Mouse (Mus musculus) neutrophil, adult 5-6 weeks (primary cell): ENCODE results near the gene Gm3238. TPM values are rescaled to one million over a fixed set of nuclear protein-coding genes. Genes with fewer than 3 reads are reported as not detected.
"Not testable (repeated sequence)": the region's sequence is repeated elsewhere in the genome, so short reads cannot be mapped to it uniquely, and the experiment has no call there.

Experiments
- ATAC-seq: fragments of 151-379, 151-347 bp; 2 replicates; pipeline ENCODE4 v1.8.0; 2017; ENCODE audit warnings: mild to moderate bottlenecking, moderate TSS enrichment; ENCODE audit not compliant: insufficient number of reproducible peaks, poor library complexity, low FRiP score, severe bottlenecking; ENCODE audit errors: extremely low read depth
- total RNA-seq: library from RNA; stranded (forward); fragments of 200-1000 nt; gene quantifications from 2 replicates; pipeline ENCODE4 v1.2.3, GENCODE M21; 2017

Gene Gm3238
- total RNA-seq, 1 experiment from 2014 or later: not detected

- not testable (repeated sequence) for ATAC-seq
Measured at GRCm38 (mm10) chr10:77752312-77752711, 18.8 kb downstream of the Gm3238 start.

- not testable (repeated sequence) for ATAC-seq
Measured at GRCm38 (mm10) chr10:77751254-77751653, 19.9 kb downstream of the Gm3238 start, which contains the start of gene Gm9736. Gene Gm9736, minus strand, starts transcription at chr10:77751354.

GRCm38 (mm10) chr10:77750686-77751085 lies 20.4 kb downstream of the Gm3238 start:
- ATAC-seq: not testable (repeated sequence)

- ATAC-seq: not testable (repeated sequence)
Measured at GRCm38 (mm10) chr10:77741924-77742688, 29.0 kb downstream of the Gm3238 start, which contains the start of gene Gm18596. Gene Gm18596, minus strand, starts transcription at chr10:77742638.

DNA sequence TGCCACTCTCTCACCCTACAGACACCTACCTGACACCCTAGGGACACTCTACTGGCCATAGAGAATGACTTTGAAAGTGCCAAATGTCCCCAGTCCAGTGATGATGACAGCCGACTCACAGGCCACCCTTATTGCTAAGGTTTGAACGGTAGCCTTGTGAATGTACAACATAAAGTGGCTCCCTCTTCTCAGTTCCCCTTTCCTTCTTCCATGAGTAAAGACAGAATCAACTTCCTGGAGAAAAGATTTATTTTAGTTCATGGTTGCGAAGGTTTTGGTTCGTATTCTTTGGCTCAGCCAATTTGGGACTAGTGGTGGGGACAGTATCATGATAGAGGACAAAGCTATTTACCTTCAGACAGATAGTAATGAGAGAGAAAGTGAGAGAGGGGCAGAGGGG lies 32.2 kb downstream of the Gm3238 start:
- ATAC-seq: no peak

DNA sequence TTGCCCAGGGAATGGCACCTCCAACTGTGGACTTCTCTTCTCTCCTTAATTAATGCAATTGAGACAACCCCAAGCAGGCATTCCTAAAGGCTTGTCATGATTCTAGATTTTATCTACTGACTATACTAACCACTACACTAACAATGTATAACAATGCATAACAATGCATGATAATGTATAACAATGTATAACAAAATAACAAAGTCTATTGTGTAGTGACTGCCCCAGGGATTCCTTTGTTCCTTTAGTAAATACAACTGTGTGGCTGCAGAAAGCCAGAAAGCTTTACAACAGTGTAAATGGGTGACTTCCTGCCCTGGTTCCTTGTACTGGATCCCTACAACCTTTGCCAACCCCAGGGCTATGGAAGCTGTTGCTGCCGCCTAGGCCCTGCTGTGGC lies 35.2 kb downstream of the Gm3238 start:
- no peak for ATAC-seq

DNA sequence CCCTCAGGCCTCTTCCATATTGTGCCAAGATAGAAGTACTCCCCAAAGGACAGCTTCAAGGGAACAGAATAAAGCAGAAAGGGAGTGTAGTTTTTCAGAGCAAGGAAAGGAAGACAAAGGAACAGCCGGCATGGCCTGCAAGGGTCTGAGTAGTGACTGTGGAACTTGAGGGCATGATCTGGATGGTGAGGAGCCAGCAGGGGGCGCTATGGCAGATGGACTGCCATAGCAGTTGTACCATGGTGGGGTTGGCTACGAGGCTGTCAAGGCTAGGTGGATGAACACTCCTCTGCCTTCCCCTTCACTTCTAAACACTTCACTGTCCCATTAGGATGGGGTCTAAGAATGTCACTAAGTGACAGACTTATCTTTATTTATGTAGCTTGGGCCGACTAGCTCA lies 41.9 kb downstream of the Gm3238 start:
- no peak for ATAC-seq

DNA sequence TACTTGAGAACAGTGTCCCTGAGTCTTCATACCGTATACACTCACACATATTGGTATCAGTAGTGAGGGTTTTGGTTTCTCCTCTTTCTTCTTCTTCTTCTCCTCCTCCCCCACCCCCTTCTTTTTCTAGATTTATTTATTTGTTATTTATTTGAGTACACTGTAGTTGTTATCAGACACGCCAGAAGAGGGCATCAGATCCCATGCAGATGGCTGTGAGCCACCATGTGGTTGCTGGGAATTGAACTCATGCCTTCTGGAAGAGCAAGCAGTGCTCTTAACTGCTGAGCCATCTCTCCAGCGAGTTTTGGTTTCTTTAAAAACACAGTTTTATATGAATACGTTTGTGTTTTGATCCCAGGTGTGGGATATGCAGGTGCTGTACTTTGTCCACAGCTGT lies 42.8 kb downstream of the Gm3238 start:
- ATAC-seq: no peak

DNA sequence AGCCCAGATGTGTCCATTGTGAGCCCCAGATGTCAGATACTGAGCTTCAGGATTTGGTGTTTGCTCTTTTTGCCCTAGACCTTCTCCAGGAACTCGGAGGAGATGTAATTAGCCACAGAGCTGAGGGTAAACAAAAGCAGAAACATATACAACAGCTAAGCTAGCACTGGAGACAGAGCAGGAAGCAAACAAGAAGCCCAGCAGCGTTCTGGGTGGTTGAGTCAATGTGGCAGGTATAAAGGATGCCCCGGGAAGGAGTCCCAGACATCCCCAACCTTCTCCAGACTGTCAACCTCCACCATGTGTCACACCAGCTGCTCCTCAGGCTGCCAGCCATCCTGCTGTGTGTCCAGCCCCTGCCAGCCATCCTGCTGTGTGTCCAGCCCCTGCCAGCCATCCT lies 44.9 kb downstream of the Gm3238 start, which contains the start of gene Gm10100:
Gm10100 (plus strand) TSS at position 301 of the 400 bp plus-strand sequence.
- no peak for ATAC-seq

- ATAC-seq: no peak
Measured at GRCm38 (mm10) chr10:77724855-77725254, 46.3 kb downstream of the Gm3238 start.

Other genes starting within 250 kb of the Gm3238 start
- 452 and 473 TPM in 2 replicates for gene Itgb2, start 241.1 kb downstream of the Gm3238 start, total RNA-seq
- gene Pttg1ip, start 189.6 kb downstream of the Gm3238 start, total RNA-seq: 78.7 and 87.5 TPM in 2 replicates
- 32.6 and 52.2 TPM in 2 replicates for gene Sumo3, start 165.2 kb downstream of the Gm3238 start, total RNA-seq
- gene Gm49325, start 165.1 kb downstream of the Gm3238 start, total RNA-seq: not detected in 2 replicates
- 21.9 and 23.3 TPM in 2 replicates for gene Ube2g2, start 149.1 kb downstream of the Gm3238 start, total RNA-seq
- gene Tspear, start 84.8 kb downstream of the Gm3238 start, total RNA-seq: not detected in 2 replicates
- gene Gm19402, start 80.6 kb downstream of the Gm3238 start, total RNA-seq: not detected in 2 replicates
- gene Gm9508, start 74.1 kb downstream of the Gm3238 start, total RNA-seq: not detected in 2 replicates
- not detected in 2 replicates for gene Gm10272, start 64.7 kb downstream of the Gm3238 start, total RNA-seq
- gene Gm10024, start 59.9 kb downstream of the Gm3238 start, total RNA-seq: not detected in 2 replicates
- gene Gm10142, start 55.5 kb downstream of the Gm3238 start, total RNA-seq: not detected in 2 replicates
- gene Krtap12-1, start 50.7 kb downstream of the Gm3238 start, total RNA-seq: not detected in 2 replicates
- not detected in 2 replicates for gene Gm10100, start 44.8 kb downstream of the Gm3238 start, total RNA-seq
- not detected in 2 replicates for gene Gm18596, start 28.7 kb downstream of the Gm3238 start, total RNA-seq
- gene Gm9736, start 20.0 kb downstream of the Gm3238 start, total RNA-seq: not detected in 2 replicates
- not detected in 2 replicates for gene Gm3233, start 11.6 kb downstream of the Gm3238 start, total RNA-seq
- gene Gm7138, start 5.6 kb upstream of the Gm3238 start, total RNA-seq: not detected in 2 replicates
- not detected in 2 replicates for gene Gm3250, start 11.2 kb upstream of the Gm3238 start, total RNA-seq
- gene Gm7137, start 16.9 kb upstream of the Gm3238 start, total RNA-seq: not detected in 2 replicates
- gene Gm9639, start 23.8 kb upstream of the Gm3238 start, total RNA-seq: not detected in 2 replicates
- not detected in 2 replicates for gene Gm19668, start 27.8 kb upstream of the Gm3238 start, total RNA-seq
- not detected in 2 replicates for gene Gm9507, start 40.5 kb upstream of the Gm3238 start, total RNA-seq
- not detected in 2 replicates for gene Gm2696, start 43.4 kb upstream of the Gm3238 start, total RNA-seq
- gene Krtap10-4, start 55.8 kb upstream of the Gm3238 start, total RNA-seq: not detected in 2 replicates
- not detected in 2 replicates for gene Krtap10-10, start 64.6 kb upstream of the Gm3238 start, total RNA-seq
- gene Gm36176, start 75.5 kb upstream of the Gm3238 start, total RNA-seq: not detected in 2 replicates
- not detected in 2 replicates for gene Gm10318, start 81.5 kb upstream of the Gm3238 start, total RNA-seq
- gene Gm3285, start 90.7 kb upstream of the Gm3238 start, total RNA-seq: not detected in 2 replicates
- 0.12 and 0.23 TPM in 2 replicates for gene Lrrc3, start 131.2 kb upstream of the Gm3238 start, total RNA-seq
- gene Trpm2, start 199.2 kb upstream of the Gm3238 start, total RNA-seq: 216 and 259 TPM in 2 replicates
- gene 1810043G02Rik, start 207.2 kb upstream of the Gm3238 start, total RNA-seq: 7.6 and 9.8 TPM in 2 replicates
- gene Pfkl, start 238.8 kb upstream of the Gm3238 start, total RNA-seq: 37.7 and 41.0 TPM in 2 replicates